Mouse (Mus musculus): ENCODE results near the gene Olah.
"Not testable (repeated sequence)": the region's sequence is repeated elsewhere in the genome, so short reads cannot be mapped to it uniquely, and the experiment has no call there.

Gene Olah

GRCm38 (mm10) chr2:3397110-3397509, at the start of gene Olah:
Gene Olah, minus strand, starts transcription at chr2:3397210.
- in situ Hi-C loops (cut with MboI, MseI) = not testable (repeated sequence)

- in situ Hi-C loops (cut with MboI, MseI) = no loop called here
These were observed 49.0 kb upstream of the Olah start for GRCm38 (mm10) chr2:3445984-3446383.

- in situ Hi-C loops (cut with MboI, MseI) = no loop called here
These were observed 47.2 kb upstream of the Olah start for GRCm38 (mm10) chr2:3444206-3444605.

DNA sequence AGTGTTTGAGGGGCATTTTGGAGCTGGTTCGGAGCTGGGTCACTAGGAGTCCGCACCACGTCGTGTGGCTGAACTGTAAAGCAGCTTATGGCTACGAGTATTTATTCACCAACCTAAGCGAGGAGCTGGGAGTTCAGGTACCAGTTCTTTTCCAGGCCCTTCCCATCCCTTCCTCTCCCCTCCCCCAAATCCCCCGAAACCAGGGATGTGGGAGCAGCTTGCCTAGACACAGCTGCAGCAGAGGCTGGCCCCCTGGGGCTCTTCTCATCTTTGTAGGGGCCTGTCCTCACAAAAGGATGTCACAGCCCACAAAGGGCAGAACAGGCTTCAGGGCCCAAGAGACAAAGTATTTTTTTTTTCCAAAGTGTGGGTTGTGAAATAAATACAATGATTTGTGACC, 40.9 kb upstream of the Olah start:
- in situ Hi-C loops (cut with MboI, MseI) = no loop called here

DNA sequence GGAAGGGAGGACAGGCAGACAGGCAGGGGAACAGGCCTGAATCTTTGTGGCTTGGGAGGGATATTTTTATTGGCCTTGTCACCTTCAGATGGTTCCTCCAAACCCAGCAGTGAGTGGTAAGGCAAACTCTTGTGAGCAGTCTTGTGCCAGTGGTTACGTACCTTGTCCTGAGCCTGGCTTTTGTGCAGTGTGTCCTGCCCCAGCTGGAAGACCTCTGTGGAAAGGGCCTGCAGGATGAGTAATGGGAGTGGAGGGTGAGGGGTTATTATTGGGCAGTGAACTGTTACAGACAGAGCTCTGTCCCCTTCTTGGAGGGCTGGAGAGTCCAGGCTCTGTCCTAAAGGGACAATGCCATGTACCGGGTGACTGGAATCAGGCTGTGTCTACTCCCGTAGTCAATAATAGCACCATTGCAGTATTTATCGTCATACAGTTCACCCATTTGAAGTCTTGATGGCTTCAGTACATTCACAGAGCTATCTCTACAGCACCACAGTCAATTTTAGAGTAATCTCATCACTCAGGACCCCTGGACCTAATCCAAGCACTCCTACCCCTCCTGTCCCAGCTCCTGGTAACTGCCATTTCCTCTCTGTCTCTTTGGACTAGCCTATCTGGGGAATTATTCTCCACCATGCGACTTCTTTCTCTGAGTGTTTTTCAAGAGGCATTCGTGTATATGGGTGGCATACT, 38.5 kb upstream of the Olah start:
- in situ Hi-C loops (cut with MboI, MseI) = no loop called here

DNA sequence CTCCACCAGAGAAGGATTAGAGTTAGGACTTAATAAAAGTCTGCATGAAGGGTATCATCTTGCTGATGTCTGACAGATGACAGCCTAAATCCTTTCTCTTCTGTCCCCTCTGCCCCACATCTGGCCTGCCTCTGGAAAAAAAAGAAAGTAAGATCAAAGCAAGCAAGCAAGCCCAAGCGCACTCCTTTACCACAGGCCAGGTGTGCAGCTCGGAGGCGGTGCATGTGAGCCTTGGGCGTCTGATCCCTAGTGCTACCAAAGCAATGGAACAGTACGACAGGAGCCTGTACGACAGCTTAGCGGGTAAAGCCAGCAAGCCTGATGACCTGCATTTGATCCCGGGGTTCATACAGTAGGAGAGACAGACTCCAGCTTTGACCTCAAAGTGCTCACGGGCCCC, 33.9 kb upstream of the Olah start:
- in situ Hi-C loops (cut with MboI, MseI) = no loop called here

GRCm38 (mm10) chr2:3424579-3424910, 27.5 kb upstream of the Olah start:
- in situ Hi-C loops (cut with MboI, MseI) = no loop called here

DNA sequence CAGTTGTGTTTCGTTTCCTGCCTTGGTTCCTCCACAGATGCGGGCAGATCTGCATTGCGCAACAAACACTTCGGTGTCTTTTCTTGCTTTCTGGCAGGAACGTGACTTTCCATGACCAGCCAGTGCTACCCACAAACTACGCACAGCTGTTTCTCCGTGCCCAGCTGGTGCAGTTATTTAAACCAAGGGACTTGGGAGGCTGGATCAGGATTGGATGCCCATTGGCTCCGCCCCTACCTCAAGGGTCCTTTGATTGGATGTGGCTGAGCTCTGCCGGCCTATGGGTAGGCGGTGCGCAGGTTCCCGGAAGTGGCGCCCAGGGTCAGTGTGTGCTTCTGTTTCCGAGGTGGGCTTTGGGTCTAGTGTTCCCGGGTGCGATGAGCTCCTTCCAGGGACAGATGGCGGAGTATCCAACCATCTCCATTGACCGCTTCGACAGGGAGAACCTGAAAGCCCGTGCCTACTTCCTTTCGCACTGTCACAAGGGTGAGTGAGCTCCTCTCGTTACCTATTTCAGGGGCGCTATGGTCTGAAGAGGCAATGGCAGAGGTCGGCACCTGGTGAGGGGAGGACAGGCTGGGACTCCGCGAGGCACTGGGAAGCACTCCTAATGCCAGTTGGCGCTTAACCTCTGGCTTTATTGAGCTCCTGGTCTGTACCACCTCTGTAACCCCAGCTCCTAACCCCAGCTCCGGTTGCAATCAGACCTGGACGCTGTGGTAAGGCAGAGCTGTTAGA, 27.0 kb upstream of the Olah start, which contains the start of gene Dclre1c:
Gene Dclre1c (plus strand): TSS at position 291 of the 738 bp plus-strand sequence.
- in situ Hi-C loops (cut with MboI, MseI) = no loop called here

- in situ Hi-C loops (cut with MboI, MseI) = no loop called here
These were observed 25.5 kb upstream of the Olah start, which contains the start of gene Meig1 for GRCm38 (mm10) chr2:3422548-3422947. Gene Meig1, minus strand, starts transcription at chr2:3422648.

- in situ Hi-C loops (cut with MboI, MseI) = no loop called here
These were observed 23.1 kb upstream of the Olah start for GRCm38 (mm10) chr2:3420157-3420556.

- in situ Hi-C loops (cut with MboI, MseI) = no loop called here
These were observed 21.9 kb upstream of the Olah start for GRCm38 (mm10) chr2:3418883-3419431.

DNA sequence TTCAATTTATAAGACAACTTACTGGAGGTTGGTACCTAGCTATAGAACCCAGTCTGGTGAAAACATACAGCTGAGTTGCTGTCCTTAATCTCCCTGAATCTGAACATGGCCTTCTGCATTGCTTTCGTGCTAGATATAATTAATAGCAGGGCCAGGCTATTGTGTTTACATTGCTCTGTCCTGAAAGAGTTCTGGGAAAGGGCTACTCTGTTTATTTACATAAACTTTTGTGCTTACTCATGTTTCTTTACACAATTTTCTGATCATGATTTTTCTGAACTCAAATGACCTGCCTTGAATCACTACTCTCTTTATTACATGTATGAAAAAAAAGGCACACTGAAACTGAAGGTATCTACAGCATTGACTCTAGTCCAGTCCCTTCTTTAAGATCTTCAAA, 18.7 kb upstream of the Olah start:
- in situ Hi-C loops (cut with MboI, MseI) = no loop called here

- in situ Hi-C loops (cut with MboI, MseI) = loop anchor here (5.0 kb wide), 1 partner anchor 67 kb away; no protein-coding TSS in a partner anchor
These were observed 17.2 kb upstream of the Olah start for GRCm38 (mm10) chr2:3414241-3414640.

DNA sequence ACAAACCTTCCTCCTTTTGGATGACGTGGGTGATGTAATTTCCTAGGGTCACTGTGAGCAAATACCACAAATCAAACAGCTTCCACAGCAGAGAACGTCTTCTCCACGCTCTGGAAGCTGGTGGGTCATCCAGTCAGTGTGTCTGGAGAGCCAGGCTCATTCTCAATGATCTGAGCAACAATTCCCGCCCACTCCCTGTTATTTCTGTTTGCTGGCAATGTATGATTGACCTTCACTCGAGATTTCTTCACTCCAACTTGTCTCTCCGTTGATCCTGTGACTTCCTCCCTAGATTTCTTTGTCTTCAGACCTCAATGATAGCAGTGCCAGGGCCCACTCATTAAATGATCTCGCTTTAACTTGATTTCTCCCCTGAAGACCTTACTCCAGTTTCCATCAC, 10.7 kb upstream of the Olah start:
- in situ Hi-C loops (cut with MboI, MseI) = no loop called here

DNA sequence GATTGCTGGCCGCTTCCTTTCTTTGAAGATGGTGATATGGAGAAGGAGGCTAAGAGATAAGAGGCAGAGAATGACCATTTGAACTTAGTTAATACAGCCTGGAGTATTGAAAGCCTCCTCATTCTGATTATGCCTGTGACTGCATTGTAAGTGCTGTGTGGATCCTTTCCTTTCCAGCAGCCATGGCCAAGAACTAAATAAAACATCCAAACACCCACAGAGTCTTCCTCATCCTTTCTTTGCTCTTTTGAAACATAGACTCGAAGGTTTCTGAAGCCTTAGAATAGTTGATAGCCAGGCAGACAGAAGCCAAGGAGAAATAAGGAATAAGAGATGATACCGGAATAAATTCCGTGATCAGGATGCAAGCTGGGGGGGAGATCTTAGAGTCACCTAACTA, 9.0 kb upstream of the Olah start:
- in situ Hi-C loops (cut with MboI, MseI) = no loop called here

DNA sequence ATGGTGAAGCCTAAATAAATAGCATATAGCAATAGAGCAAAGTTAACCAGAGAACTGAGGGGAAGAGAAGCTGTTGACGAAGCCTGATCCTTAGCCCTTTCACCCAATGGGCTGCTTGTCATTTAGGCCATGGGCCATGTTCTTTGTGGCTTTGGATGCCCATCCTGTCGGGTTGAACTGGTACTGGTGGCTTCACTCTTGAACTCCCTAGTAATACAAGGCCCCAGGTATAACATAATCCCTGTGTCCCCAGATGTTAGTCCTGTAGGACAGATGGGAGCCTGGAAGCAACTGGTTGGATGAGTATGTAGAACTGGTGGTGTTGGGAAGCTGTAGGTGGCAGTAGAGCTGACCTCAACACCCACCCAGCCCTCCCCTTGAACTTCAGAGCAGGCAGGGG, 5.1 kb downstream of the Olah start:
- in situ Hi-C loops (cut with MboI, MseI) = no loop called here

- in situ Hi-C loops (cut with MboI, MseI) = no loop called here
These were observed 9.7 kb downstream of the Olah start for GRCm38 (mm10) chr2:3387105-3387860.

GRCm38 (mm10) chr2:3365127-3365526, 31.9 kb downstream of the Olah start:
- in situ Hi-C loops (cut with MboI, MseI) = no loop called here

- in situ Hi-C loops (cut with MboI, MseI) = no loop called here
These were observed 35.9 kb downstream of the Olah start for GRCm38 (mm10) chr2:3361067-3361466.

DNA sequence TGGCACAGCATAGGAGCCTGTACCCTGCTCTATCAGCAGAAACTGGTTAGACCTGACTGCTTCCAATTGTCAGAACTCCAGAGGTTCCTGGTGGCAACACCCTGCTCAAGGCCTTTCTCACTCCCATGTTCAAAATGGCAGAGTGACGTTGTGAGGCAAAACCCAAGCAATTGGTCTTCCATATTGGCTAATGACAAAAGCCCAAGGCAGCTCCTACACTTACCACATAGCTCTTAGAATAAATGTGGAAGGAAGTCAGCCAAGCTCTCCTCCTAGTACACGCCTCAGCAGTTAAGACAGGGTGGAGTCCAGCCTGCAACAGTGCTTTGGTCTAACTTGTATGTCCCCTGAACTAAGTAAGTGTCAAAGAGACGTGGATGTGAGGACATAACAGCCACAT, 39.1 kb downstream of the Olah start:
- in situ Hi-C loops (cut with MboI, MseI) = no loop called here

DNA sequence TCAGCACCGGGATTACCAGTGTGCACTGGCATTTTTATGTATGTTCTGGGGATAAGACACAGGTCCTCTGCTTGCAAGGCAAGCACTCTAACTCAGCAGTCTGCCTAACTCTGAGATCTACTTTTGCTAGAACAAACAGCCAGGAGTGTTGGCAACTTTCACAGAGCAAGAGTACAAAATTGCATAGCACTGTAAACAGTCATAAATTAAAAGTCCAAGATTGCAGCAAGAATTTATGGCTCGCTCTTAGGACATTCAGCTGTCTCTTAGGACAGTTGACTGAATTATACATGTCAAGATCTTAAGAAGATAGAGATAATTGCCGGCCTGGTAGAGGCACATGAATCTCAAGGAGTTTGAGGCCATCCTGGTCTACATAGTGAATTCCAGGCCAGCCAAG, 40.7 kb downstream of the Olah start:
- in situ Hi-C loops (cut with MboI, MseI) = no loop called here

GRCm38 (mm10) chr2:3355793-3356192, 41.2 kb downstream of the Olah start:
- in situ Hi-C loops (cut with MboI, MseI) = no loop called here
